Mouse (Mus musculus) kidney, postnatal 25 days (tissue): Measurements from ENCODE around the gene Gm35549.

Source experiments
- DNase-seq, 2 experiments: peaks; one replicate each; pipeline ENCODE4 v3.0.0; 2021; ENCODE audit warnings: mixed read lengths in 2 of 2

Gm35549 gene

GRCm38 (mm10) chr9:122823374-122824017 is 20.3 kb downstream of the Gm35549 start:
- no peak for DNase-seq

DNA sequence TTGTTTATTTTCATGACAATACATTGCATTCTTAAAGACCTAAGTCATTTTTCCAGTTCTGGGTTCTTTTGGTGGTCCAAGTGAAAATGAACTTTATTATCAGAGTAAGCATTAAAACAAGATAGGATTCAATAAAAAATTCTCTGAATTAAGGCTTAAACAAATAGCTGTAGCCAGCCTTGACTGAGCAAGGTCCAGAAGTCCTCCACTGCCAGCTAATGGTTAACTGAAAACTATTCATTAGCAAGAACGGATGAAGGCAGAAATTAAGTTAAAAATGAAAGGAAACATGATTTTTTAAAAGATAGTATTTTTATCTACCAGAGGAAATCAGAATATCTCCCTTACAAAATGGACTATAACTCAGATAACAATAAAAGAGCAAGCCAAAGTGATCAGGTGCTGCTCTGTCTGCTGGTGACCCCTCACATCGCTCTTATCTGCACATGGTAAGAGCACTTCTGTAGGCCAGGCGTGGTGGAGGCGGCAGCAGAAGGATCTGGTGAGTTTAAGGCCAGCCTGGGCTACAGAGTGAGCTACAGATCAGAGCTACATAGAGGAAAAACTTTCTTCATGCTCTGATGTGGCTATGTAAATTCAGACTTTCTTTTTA is 28.5 kb downstream of the Gm35549 start:
- DNase-seq = peak in 1 of 2 experiments; percentile 44

- DNase-seq = peak in 1 of 2 experiments; percentile 27
Measured at GRCm38 (mm10) chr9:122814775-122815174, 29.1 kb downstream of the Gm35549 start.

DNA sequence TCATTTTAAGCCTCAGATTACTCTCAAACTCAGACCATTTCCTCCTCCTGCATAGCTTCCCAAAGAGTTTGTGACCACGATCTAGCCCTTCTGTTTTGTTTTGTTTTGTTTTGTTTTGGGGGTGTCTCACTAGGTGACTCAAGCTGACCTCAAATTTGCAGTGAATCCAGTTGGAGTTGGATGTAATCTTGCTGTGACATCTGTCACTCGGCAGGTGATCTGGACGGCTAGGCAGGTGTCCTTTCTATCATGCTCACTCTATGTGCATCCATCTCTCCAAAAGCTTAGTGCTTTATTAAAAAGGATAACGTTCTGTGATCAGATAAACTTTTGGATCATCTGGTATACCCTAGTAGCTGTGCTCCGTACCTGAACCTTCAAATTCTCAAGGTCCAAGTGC is 31.4 kb downstream of the Gm35549 start:
- no peak for DNase-seq

DNA sequence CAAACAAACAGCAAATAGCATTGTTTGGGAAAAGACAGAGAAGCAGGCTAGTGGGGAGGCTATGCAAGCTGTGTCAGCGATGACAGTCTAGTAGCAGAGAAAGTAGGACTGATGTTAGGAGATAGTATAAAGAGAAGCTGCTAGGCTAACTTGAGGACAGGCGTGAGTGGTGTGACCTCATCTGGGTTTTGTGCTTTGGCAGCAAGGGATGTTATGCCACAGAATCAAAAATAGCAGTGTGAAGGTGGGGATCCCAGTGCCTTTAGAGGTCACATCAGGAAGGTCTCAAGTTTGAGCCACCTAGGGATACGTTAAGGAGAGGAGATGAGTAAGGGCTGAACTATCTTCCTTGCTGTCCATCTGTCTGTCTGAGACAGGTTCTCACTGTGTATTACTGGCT is 33.6 kb downstream of the Gm35549 start:
- no peak for DNase-seq

- no peak for DNase-seq
Measured at GRCm38 (mm10) chr9:122807186-122807585, 36.6 kb downstream of the Gm35549 start.

GRCm38 (mm10) chr9:122805845-122806341 is 37.9 kb downstream of the Gm35549 start:
- DNase-seq = no peak

- DNase-seq = peak; percentile 95 to 97
Measured at GRCm38 (mm10) chr9:122805053-122805844, 38.6 kb downstream of the Gm35549 start, which contains the start of gene Tcaim. Gene Tcaim, plus strand, starts transcription at chr9:122805539.

DNA sequence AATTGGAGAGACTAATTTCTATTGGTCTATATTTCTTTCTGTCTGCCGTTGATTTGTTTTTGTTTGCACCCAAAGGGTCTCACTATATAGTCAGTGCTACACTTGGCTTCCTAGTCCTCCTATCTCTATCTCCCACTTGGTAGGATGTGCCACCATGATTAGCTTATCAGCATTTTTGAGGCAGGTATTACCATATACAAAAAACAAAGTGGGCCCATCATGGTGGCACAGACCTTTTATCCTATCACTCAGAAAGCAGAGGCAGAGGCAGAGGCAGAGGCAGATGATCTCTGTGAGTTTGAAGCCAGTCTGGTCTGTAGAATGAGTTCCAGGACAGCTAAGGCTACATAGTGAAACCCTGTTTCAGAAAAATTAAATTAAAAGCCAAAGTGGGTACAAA is 57.3 kb downstream of the Gm35549 start:
- DNase-seq = no peak

- no peak for DNase-seq
Measured at GRCm38 (mm10) chr9:122785231-122785630, 58.6 kb downstream of the Gm35549 start.
